16 mouse cellular contexts compared by ENCODE assay signal in genomic region chr2:121799051-121799450, GRCm38 (mm10). TPM values are rescaled to one million over a fixed set of nuclear protein-coding genes. Genes with fewer than 3 reads are reported as not detected.
"Had no signal": no experiment of that assay in that cellular context is flagged by ENCODE, and none has a peak within 500 bp of the region (broad histone marks: within the 10 kb centered on the region; RNA-seq: fewer than 3 reads in every experiment).

No protein-coding gene starts in this region.

- H3K27ac ChIP-seq: kidney, embryonic 15.5 days; limb, embryonic 15.5 days; liver, embryonic 12.5 days; midbrain, embryonic 10.5 days; neural tube, embryonic 13.5 days; stomach, embryonic 15.5 days had no signal

- ATAC-seq: intestine, embryonic 16.5 days; liver, embryonic 12.5 days; midbrain, embryonic 16.5 days had no signal

- H3K4me1 ChIP-seq: kidney, embryonic 15.5 days; limb, embryonic 15.5 days; liver, embryonic 12.5 days; stomach, embryonic 15.5 days had no signal

- DNase-seq: kidney, adult 2 months; kidney, postnatal 14 days; lung, embryonic 14.5 days; lung, postnatal 10 days; lung, postnatal 4 days; right cerebral cortex, postnatal 14 days had no signal

- H3K9me3 ChIP-seq: kidney, embryonic 15.5 days; limb, embryonic 15.5 days; liver, embryonic 12.5 days; midbrain, embryonic 10.5 days; neural tube, embryonic 13.5 days; stomach, embryonic 15.5 days had no signal

- H3K4me2 ChIP-seq: kidney, embryonic 15.5 days; limb, embryonic 15.5 days; liver, embryonic 12.5 days; lung, embryonic 14.5 days; neural tube, embryonic 13.5 days; stomach, embryonic 15.5 days had no signal

- H3K27me3 ChIP-seq: limb, embryonic 15.5 days; neural tube, embryonic 13.5 days; stomach, embryonic 15.5 days had no signal

- H3K4me3 ChIP-seq: kidney, embryonic 15.5 days; left cerebral cortex, adult 2 months; limb, embryonic 15.5 days; liver, embryonic 12.5 days; midbrain, embryonic 10.5 days; neural tube, embryonic 13.5 days; stomach, embryonic 15.5 days had no signal

- H3K9ac ChIP-seq: kidney, embryonic 15.5 days; limb, embryonic 15.5 days; liver, embryonic 12.5 days; lung, embryonic 14.5 days; neural tube, embryonic 13.5 days; stomach, embryonic 15.5 days had no signal

- H3K36me3 ChIP-seq: kidney, embryonic 15.5 days; limb, embryonic 15.5 days; liver, embryonic 12.5 days; neural tube, embryonic 13.5 days; stomach, embryonic 15.5 days had no signal

RNA-seq across cellular contexts. Expression of gene Frmd5, which starts 7.8 kb away (rescaled TPM):
- total RNA-seq: megakaryocyte, adult 5-6 weeks had no signal
